10 mouse cellular contexts compared by ENCODE assay signal in genomic region chr4:118171006-118171405, GRCm38 (mm10). TPM values are rescaled to one million over a fixed set of nuclear protein-coding genes. Genes with fewer than 3 reads are reported as not detected.
DNase-seq lines count a peak whose midpoint lies in the region; ATAC-seq and TF ChIP-seq lines count a peak whose summit lies in the region.
"Had no signal": no experiment of that assay in that cellular context is flagged by ENCODE, and none has a peak within 500 bp of the region (broad histone marks: within the 10 kb centered on the region; RNA-seq: fewer than 3 reads in every experiment).

No protein-coding gene starts in this region.

- peaks cover 86% of the 10 kb centered on the region for H3K36me3 ChIP-seq in hindbrain, postnatal 0 days (ENCODE audit: insufficient read depth, low read length)
- peaks cover 100% of the 10 kb centered on the region for H3K36me3 ChIP-seq in hindbrain, embryonic 14.5 days (replicated peaks; ENCODE audit: control insufficient read depth, insufficient read depth)
- H3K36me3 ChIP-seq in intestine, embryonic 16.5 days (ENCODE audit: control insufficient read depth, insufficient read depth, low read length), result peaks cover 41% of the 10 kb centered on the region

- WGBS in hindbrain, postnatal 0 days, result 88% methylated on average over 9 of the region's 9 CpGs
- WGBS in hindbrain, embryonic 14.5 days, result 87% methylated on average over 9 of the region's 9 CpGs
- WGBS in intestine, embryonic 16.5 days, result 85% methylated on average over 9 of the region's 9 CpGs

- DNase-seq in hindbrain, postnatal 0 days (ENCODE audit: low spot score), result peak; percentile 33
- DNase-seq in hindbrain, embryonic 14.5 days (ENCODE audit: low spot score), result no peak
- peak; percentile 48 for DNase-seq in 416B (ENCODE audit: low read depth)
- peak; percentile 80 for DNase-seq in R1 (ENCODE audit: low read depth, low spot score)
- peak; percentile 29 for DNase-seq in lung, postnatal 10 days
- DNase-seq in right cerebral cortex, postnatal 25 days, result no peak
- DNase-seq in layer of hippocampus, postnatal 36 days, result no peak
- DNase-seq: adrenal gland, adult 2 months had no signal

- ATAC-seq in hindbrain, postnatal 0 days, result no peak
- no peak for ATAC-seq in hindbrain, embryonic 14.5 days (ENCODE audit: low FRiP score)
- ATAC-seq in intestine, embryonic 16.5 days, result no peak

- H3K4me2 ChIP-seq in hindbrain, postnatal 0 days (ENCODE audit: low read depth, low read length), result no peak overlapping the region
- no peak overlapping the region for H3K4me2 ChIP-seq in hindbrain, embryonic 14.5 days (replicated peaks)
- H3K4me2 ChIP-seq in intestine, embryonic 16.5 days (ENCODE audit: low read depth, low read length), result no peak overlapping the region

- no peak overlapping the region for H3K4me3 ChIP-seq in hindbrain, postnatal 0 days (ENCODE audit: low read length)
- H3K4me3 ChIP-seq in hindbrain, embryonic 14.5 days (replicated peaks; ENCODE audit: low read length), result no peak overlapping the region
- H3K4me3 ChIP-seq in intestine, embryonic 16.5 days (ENCODE audit: low read length), result no peak overlapping the region
- H3K4me3 ChIP-seq: myocyte had no signal

- no peaks in the 10 kb centered on the region for H3K27me3 ChIP-seq in hindbrain, postnatal 0 days (ENCODE audit: insufficient read depth, low read length)
- no peaks in the 10 kb centered on the region for H3K27me3 ChIP-seq in hindbrain, embryonic 14.5 days (ENCODE audit: control insufficient read depth, insufficient read depth, low read length)
- no peaks in the 10 kb centered on the region for H3K27me3 ChIP-seq in intestine, embryonic 16.5 days (replicated peaks; ENCODE audit: control insufficient read depth, insufficient read depth, low read length)

- no peak overlapping the region for H3K27ac ChIP-seq in hindbrain, postnatal 0 days
- no peak overlapping the region for H3K27ac ChIP-seq in hindbrain, embryonic 14.5 days
- H3K27ac ChIP-seq in intestine, embryonic 16.5 days (ENCODE audit: low read length), result no peak overlapping the region

- peak; percentile 51 for TF ChIP-seq CTCF in hindbrain, postnatal 0 days (IDR thresholded peaks at IDR 0.05; ENCODE audit: low read depth)

- no peaks in the 10 kb centered on the region; the same call in 1 of the 2 replicates for H3K4me1 ChIP-seq in hindbrain, postnatal 0 days (ENCODE audit: insufficient read depth, low read length)
- H3K4me1 ChIP-seq in hindbrain, embryonic 14.5 days (replicated peaks; ENCODE audit: control insufficient read depth, insufficient read depth, low read length), result no peaks in the 10 kb centered on the region
- H3K4me1 ChIP-seq in intestine, embryonic 16.5 days (ENCODE audit: control insufficient read depth, insufficient read depth, low read length), result no peaks in the 10 kb centered on the region

- H3K9me3 ChIP-seq in hindbrain, postnatal 0 days (ENCODE audit: low read length), result no peaks in the 10 kb centered on the region
- no peaks in the 10 kb centered on the region for H3K9me3 ChIP-seq in hindbrain, embryonic 14.5 days (ENCODE audit: control insufficient read depth, low read length)
- H3K9me3 ChIP-seq in intestine, embryonic 16.5 days (ENCODE audit: control insufficient read depth, low read length), result no peaks in the 10 kb centered on the region

- H3K9ac ChIP-seq in hindbrain, postnatal 0 days (replicated peaks; ENCODE audit: low read length), result no peak overlapping the region
- H3K9ac ChIP-seq in hindbrain, embryonic 14.5 days, result no peak overlapping the region
- no peak overlapping the region for H3K9ac ChIP-seq in intestine, embryonic 16.5 days (ENCODE audit: low read depth, low read length)

RNA-seq across cellular contexts. Expression of gene Kdm4a, which starts 8.8 kb away (rescaled TPM):
- 87.1 and 93.7 TPM in 2 replicates for total RNA-seq in hindbrain, postnatal 0 days (2014; rRNA removed)
- 32.5 and 33.6 TPM in 2 replicates for polyA plus RNA-seq in hindbrain, postnatal 0 days (2015; fragmentation: Nextera tagmentation; extraction: Ambion mirVana)
- 52.8 and 53.7 TPM in 2 replicates for polyA plus RNA-seq in hindbrain, embryonic 14.5 days (2014; fragmentation: Nextera tagmentation; extraction: Ambion mirVana)
- total RNA-seq in layer of hippocampus, postnatal 36 days (2021), result 10 to 100 TPM; 47.0 to 55.4 TPM
- polyA plus RNA-seq in intestine, embryonic 16.5 days (2015; fragmentation: Nextera tagmentation; extraction: Ambion mirVana), result 18.0 and 18.6 TPM in 2 replicates

RNA-seq across cellular contexts. Expression of gene St3gal3, which starts 36.3 kb away (rescaled TPM):
- 50.2 and 50.9 TPM in 2 replicates for total RNA-seq in hindbrain, postnatal 0 days (2014; rRNA removed)
- 11.3 and 11.8 TPM in 2 replicates for polyA plus RNA-seq in hindbrain, postnatal 0 days (2015; fragmentation: Nextera tagmentation; extraction: Ambion mirVana)
- polyA plus RNA-seq in hindbrain, embryonic 14.5 days (2014; fragmentation: Nextera tagmentation; extraction: Ambion mirVana), result 10.8 and 11.5 TPM in 2 replicates
- total RNA-seq in layer of hippocampus, postnatal 36 days (2021), result 10 to 100 TPM; 43.3 to 45.3 TPM
- 8.6 and 10.1 TPM in 2 replicates for polyA plus RNA-seq in intestine, embryonic 16.5 days (2015; fragmentation: Nextera tagmentation; extraction: Ambion mirVana)

Comparison
In these comparisons a context has a peak if more than half of its experiments do, and no peak if none do; other contexts are left out.
1. DNase-seq: peak in hindbrain, postnatal 0 days (single experiment), 416B (single experiment), R1 (single experiment) and lung, postnatal 10 days (single experiment); none in hindbrain, embryonic 14.5 days (single experiment), right cerebral cortex, postnatal 25 days (single experiment) and layer of hippocampus, postnatal 36 days (0 of 2).